Mouse (Mus musculus) intestine, embryonic 15.5 days (tissue): Measurements from ENCODE around the gene Map4k2. TPM values are rescaled to one million over a fixed set of nuclear protein-coding genes. Genes with fewer than 3 reads are reported as not detected.

ENCODE experiments used
- ATAC-seq: fragments of 200-750 bp; cut with Nextera tagmentation; 2 replicates; pipeline ENCODE4 v1.8.0; 2017; ENCODE audit warnings: moderate TSS enrichment, moderate library complexity
- H3K27ac ChIP-seq: fragments of 300-500 bp; sonication (generic); 2 replicates; pipeline ENCODE4 v1.5.1; 2015; ENCODE audit warnings: mild to moderate bottlenecking, inconsistent platforms
- H3K27me3 ChIP-seq: fragments of 300-500 bp; sonication (generic); replicated peaks from 2 replicates; pipeline ENCODE4 v1.6.1; 2015; ENCODE audit warnings: inconsistent platforms
- H3K36me3 ChIP-seq: fragments of 300-500 bp; sonication (generic); 2 replicates; pipeline ENCODE4 v1.6.1; 2015; ENCODE audit warnings: inconsistent platforms
- H3K4me1 ChIP-seq: fragments of 300-500 bp; sonication (generic); replicated peaks from 2 replicates; pipeline ENCODE4 v1.6.1; 2015; ENCODE audit warnings: inconsistent platforms
- H3K4me2 ChIP-seq: fragments of 300-500 bp; sonication (generic); replicated peaks from 2 replicates; pipeline ENCODE4 v1.6.1; 2015; ENCODE audit warnings: mild to moderate bottlenecking, inconsistent platforms
- H3K4me3 ChIP-seq: fragments of 300-500 bp; sonication (generic); replicated peaks from 2 replicates; pipeline ENCODE4 v1.5.1; 2015; ENCODE audit warnings: inconsistent platforms
- H3K9ac ChIP-seq: fragments of 300-500 bp; sonication (generic); 2 replicates; pipeline ENCODE4 v1.6.1; 2015; ENCODE audit warnings: inconsistent platforms
- H3K9me3 ChIP-seq: fragments of 300-500 bp; sonication (generic); 2 replicates; pipeline ENCODE4 v1.6.1; 2016; ENCODE audit warnings: inconsistent platforms
- WGBS: fragments of 180-500 bp; shearing (Covaris S2); methylation state at CpG from one replicate; pipeline ENCODE4 v1.1.7; 2015; 5-methylcytosine and 5-hydroxymethylcytosine counted together
- polyA plus RNA-seq: library from polyadenylated mRNA; unstranded; fragments of >200 nt; fragmentation: Nextera tagmentation; extraction: Ambion mirVana; gene quantifications from 2 replicates; pipeline ENCODE4 v1.2.1, GENCODE M21; 2015

Gene Map4k2
- polyA plus RNA-seq, 1 experiment from 2014 or later: 8.8 TPM

DNA sequence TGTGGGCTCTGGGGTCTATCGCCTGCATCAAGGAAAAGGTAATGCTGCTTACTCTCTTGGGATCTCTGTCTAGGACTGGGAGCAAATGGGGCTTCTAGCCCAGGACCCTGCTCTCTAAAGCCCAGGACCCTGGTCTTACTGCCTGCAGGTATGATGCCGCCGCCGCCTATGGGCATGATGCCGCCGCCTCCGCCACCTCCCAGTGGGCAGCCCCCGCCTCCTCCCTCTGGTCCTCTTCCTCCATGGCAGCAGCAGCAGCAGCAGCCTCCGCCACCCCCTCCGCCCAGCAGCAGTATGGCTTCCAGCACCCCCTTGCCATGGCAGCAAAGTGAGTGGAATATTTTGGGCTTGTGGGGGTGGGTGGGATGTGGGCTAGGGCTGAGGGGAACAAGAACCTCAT is 33.6 kb downstream of the Map4k2 start:
- H3K9me3 ChIP-seq: no peaks in the 10 kb centered on the region
- no peak for ATAC-seq
- H3K27me3 ChIP-seq: no peaks in the 10 kb centered on the region
- H3K27ac ChIP-seq: no peak overlapping the region
- 0 out of 2 replicates have a peak, but pooled peaks cover 3% of the 10 kb centered on the region for H3K4me1 ChIP-seq
- no peak overlapping the region for H3K4me2 ChIP-seq
- H3K4me3 ChIP-seq: no peak overlapping the region
- H3K36me3 ChIP-seq: peaks cover 82% of the 10 kb centered on the region
- WGBS: 92% methylated on average over 10 of the region's 10 CpGs
- no peak overlapping the region for H3K9ac ChIP-seq

DNA sequence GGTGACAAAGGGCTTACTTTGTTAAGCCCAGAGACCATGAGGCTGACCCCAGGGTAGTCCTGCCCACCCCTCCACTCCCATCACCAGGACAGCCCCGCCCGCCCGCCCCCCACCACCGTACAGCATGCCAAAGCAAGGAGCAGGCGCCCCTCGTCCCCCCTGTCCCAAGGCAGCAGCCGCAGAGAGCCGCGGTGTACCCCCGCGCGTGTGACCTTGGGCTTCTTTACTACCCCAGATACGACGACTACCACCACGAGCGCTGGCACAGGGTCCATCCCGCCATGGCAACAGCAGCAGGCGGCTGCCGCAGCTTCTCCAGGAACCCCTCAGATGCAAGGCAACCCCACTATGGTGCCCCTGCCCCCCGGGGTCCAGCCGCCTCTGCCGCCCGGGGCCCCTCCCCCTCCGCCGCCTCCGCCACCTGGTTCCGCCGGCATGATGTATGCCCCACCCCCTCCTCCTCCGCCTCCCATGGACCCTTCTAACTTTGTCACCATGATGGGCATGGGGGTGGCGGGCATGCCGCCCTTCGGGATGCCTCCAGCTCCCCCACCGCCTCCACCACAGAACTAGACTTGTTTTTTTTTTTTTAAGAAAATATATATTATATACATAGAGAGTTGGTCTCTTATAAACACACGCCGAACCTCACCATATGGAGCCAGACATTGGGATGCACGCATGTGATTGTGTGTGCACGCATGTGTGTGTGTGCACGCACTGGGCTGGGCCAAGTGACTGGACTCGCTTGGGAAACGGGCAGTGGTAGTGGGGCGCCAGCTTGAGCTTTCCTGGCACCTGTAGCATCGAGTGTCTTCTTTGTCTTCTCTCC is 34.7 kb downstream of the Map4k2 start:
- no peak overlapping the region for H3K27ac ChIP-seq
- 0 out of 2 replicates have a peak, but pooled peaks cover 3% of the 10 kb centered on the region for H3K4me1 ChIP-seq
- ATAC-seq: no peak
- H3K36me3 ChIP-seq: peaks cover 77% of the 10 kb centered on the region
- H3K4me2 ChIP-seq: no peak overlapping the region
- 90% methylated on average over 42 of the region's 42 CpGs for WGBS
- H3K27me3 ChIP-seq: no peaks in the 10 kb centered on the region
- no peaks in the 10 kb centered on the region for H3K9me3 ChIP-seq
- no peak overlapping the region for H3K4me3 ChIP-seq
- no peak overlapping the region for H3K9ac ChIP-seq

DNA sequence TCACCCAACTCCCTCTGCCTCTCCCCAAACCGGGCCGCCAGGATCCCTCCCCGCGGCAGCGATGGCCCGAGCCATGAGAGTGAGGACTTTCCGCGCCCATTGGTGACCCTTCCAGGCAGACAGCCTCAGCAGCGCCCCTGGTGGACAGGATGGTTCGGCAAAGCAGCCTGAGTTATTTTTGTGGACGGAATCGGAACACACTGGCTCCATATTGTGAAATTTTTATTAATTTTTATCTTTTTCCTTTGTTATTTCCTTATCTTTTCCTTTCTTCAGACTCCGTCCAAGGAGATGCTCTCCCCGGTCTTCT is 35.3 kb downstream of the Map4k2 start:
- 74% methylated on average over 14 of the region's 14 CpGs for WGBS
- H3K27ac ChIP-seq: no peak overlapping the region
- 0 out of 2 replicates have a peak, but pooled peaks cover 3% of the 10 kb centered on the region for H3K4me1 ChIP-seq
- no peaks in the 10 kb centered on the region for H3K27me3 ChIP-seq
- no peaks in the 10 kb centered on the region for H3K9me3 ChIP-seq
- H3K4me2 ChIP-seq: no peak overlapping the region
- no peak overlapping the region for H3K9ac ChIP-seq
- ATAC-seq: no peak
- no peak overlapping the region for H3K4me3 ChIP-seq
- H3K36me3 ChIP-seq: peaks cover 71% of the 10 kb centered on the region

DNA sequence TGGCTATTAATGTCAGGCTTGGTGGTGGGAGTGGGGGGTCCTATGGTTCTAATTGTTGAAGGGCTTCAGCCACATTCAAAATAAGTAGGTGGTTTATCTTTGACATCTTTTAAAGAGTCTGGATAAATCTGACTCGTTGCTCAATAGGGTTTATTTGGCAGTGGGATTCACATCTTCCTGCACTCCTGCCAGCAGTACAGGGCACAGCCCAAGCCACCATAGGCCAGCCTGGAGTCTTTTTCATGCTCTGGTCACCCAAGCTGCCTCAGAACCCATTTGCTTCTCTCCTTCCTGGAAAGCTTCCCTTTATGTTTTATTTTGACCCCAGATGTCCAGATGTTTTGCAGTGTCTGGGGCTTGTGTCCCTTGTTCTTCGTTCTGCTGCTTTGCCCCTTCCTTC is 35.7 kb downstream of the Map4k2 start:
- Histone ChIP-seq H3K4me2 (no peak overlapping the region), H3K4me1 (0 out of 2 replicates have a peak, but pooled peaks cover 3% of the 10 kb centered on the region), H3K36me3 (peaks cover 67% of the 10 kb centered on the region), H3K27ac (no peak overlapping the region), H3K9ac (no peak overlapping the region), H3K4me3 (no peak overlapping the region), H3K9me3 (no peaks in the 10 kb centered on the region), H3K27me3 (no peaks in the 10 kb centered on the region)
- WGBS: 73% methylated on average over 2 of the region's 2 CpGs
- ATAC-seq: no peak

DNA sequence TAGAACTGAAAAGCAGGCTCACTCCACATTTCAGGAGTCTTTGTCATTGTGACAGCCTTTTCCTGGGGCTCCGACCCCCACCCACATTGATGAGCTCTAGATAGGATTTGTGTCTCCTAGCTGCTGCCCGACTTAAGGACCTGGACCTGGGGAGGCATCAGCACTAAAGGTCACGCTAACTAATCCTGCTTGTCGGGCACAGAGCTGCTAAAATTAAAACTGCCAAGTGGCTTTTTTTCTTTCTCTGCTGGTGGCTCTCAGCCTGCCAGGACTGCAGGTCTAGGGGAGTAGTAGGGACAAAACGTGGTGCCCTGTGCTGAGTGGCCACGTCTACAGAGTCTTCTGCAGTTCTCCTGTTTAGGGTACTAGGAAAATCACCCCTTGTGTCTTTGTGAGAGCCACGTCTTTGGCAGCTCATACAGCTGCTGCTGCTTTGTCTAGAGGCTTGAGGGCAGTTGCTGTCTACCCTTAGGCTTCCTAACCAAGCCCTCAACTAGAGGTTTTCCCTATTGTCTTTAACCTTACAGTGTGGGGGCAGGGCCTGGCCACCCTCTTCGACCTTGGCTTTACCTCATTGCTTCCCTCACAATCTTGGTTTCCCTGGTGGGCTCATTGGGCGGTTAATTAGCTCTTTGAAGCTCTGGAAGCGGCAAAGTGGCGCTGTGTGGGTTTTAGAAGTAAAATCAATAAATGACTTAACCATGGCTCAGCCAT is 36.5 kb downstream of the Map4k2 start:
- Histone ChIP-seq H3K4me3 (no peak overlapping the region), H3K4me1 (0 out of 2 replicates have a peak, but pooled peaks cover 3% of the 10 kb centered on the region), H3K36me3 (peaks cover 58% of the 10 kb centered on the region), H3K9ac (no peak overlapping the region), H3K9me3 (no peaks in the 10 kb centered on the region), H3K4me2 (no peak overlapping the region), H3K27me3 (no peaks in the 10 kb centered on the region), H3K27ac (no peak overlapping the region)
- no peak for ATAC-seq
- 83% methylated on average over 11 of the region's 11 CpGs for WGBS

DNA sequence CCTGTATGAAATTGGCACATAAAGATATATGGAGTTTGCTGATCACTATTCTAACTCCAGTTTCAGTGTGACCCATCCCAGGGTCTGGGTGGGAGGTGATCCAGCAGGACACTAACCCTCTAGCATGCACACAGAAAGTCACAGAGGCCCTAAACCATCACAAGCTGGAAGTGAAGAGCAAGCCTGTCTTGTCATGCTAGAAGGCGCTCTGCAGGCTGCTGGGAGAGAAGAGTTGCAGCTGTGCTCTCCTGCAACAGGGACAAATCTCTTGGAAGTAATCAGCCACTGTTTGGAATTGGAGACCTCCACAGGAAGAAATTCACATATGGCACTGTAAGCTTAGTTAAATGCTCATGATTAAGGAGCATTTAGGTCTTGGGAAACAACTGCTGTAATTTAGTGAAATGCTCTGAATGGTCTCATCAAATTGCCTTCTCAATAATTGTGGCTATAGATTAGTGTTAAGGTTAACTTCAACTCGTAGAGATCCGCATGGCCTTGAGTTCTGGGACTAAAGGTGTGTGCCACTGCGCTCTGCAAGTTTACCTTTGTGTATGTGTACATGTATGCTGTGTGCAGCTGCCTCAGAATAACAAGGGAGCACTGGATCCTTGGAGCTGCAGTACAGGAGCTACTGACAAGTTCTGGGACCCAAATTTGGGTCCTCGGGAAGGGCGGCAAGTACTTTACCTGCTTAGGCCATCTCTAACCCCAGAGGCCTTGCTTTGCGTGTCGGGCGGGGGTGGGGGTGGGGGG is 39.7 kb downstream of the Map4k2 start:
- Histone ChIP-seq H3K4me2 (no peak overlapping the region), H3K27me3 (no peaks in the 10 kb centered on the region), H3K9ac (no peak overlapping the region), H3K4me1 (peaks cover 12% of the 10 kb centered on the region), H3K27ac (no peak overlapping the region), H3K9me3 (no peaks in the 10 kb centered on the region), H3K4me3 (no peak overlapping the region), H3K36me3 (peaks cover 29% of the 10 kb centered on the region)
- 83% methylated on average over 9 of the region's 9 CpGs for WGBS
- ATAC-seq: no peak

DNA sequence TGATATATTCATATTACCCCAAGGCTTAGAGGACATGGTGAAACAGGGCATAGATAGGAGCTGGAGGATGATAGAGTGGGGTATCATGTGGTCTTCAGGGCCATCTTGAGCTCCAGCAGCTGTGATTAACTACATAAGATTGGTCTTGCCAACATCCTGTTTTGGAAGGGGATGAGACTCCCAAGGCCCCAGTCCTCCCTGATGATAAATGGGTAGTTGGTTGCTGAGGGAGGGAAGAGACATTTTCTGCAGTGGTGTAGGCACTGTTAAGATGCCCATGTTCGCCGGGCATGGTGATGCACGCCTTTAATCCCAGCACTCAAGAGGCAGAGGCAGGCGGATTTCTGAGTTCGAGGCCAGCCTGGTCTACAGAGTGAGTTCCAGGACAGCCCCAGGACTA is 40.3 kb downstream of the Map4k2 start:
- no peak overlapping the region for H3K9ac ChIP-seq
- H3K4me3 ChIP-seq: no peak overlapping the region
- peaks cover 12% of the 10 kb centered on the region for H3K4me1 ChIP-seq
- H3K9me3 ChIP-seq: no peaks in the 10 kb centered on the region
- H3K4me2 ChIP-seq: no peak overlapping the region
- H3K27me3 ChIP-seq: no peaks in the 10 kb centered on the region
- no peak for ATAC-seq
- H3K27ac ChIP-seq: no peak overlapping the region
- H3K36me3 ChIP-seq: peaks cover 23% of the 10 kb centered on the region
- whole genome bisulfite sequencing: 93% methylated on average over 5 of the region's 5 CpGs

DNA sequence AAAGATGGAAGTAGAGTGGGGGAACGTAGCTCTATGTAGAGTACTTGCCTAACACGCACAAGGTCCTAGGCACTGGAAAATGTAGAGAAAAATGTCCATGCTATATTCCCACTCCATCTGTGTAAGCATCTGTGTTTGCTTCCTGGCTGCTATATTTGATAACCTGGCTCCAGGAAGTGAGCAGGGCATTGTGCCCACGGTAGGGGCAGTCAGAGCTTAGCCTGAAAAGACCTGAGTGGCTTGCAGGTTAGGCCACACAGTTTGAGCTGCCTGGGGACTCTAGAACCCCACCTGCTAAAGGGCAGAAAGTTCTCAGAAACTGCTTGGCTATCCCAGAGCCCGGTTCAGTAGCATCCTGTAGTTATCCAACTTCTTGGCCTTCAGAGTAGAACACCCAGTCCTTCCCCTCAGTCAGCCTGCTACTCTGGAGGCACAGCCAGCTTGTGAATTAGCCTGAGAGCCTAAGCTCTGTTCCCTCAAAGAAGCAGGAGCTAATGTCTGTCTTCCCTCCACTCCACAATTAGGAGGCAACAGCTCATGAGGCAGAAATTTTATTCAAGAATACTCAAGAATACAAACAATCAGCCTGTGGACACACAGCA is 41.5 kb downstream of the Map4k2 start:
- Histone ChIP-seq H3K9ac (no peak overlapping the region), H3K9me3 (no peaks in the 10 kb centered on the region), H3K4me2 (no peak overlapping the region), H3K27me3 (no peaks in the 10 kb centered on the region), H3K4me3 (no peak overlapping the region), H3K27ac (no peak overlapping the region), H3K4me1 (peaks cover 12% of the 10 kb centered on the region), H3K36me3 (peaks cover 12% of the 10 kb centered on the region)
- no peak for ATAC-seq
- WGBS: 72% methylated on average over 4 of the region's 4 CpGs

DNA sequence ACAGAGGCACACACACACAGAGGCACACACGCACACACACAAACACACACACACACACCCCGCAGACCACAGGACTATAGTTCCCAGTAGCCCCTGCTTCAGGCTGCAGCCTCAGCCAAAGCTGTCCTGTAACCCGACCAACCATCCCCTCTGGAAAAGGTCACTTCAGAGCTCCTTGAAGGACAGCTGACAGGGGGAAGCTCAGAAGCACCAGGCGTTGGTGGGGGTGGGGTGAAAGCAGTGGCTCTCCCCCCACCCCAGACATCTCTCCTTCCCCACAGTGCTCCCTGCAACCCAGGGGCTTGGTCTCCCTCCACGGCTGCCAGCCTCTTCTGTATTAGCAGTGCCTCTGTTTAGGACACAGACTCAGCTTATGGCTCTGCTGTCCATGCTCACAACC is 42.5 kb downstream of the Map4k2 start:
- 46% methylated on average over 5 of the region's 5 CpGs for WGBS
- ATAC-seq: no peak
- H3K27ac ChIP-seq: 0 out of 2 replicates have a peak overlapping the region, but pooled peaks have one; percentile 3
- no peak overlapping the region for H3K9ac ChIP-seq
- no peak overlapping the region for H3K4me3 ChIP-seq
- H3K4me2 ChIP-seq: no peak overlapping the region
- H3K27me3 ChIP-seq: no peaks in the 10 kb centered on the region
- no peaks in the 10 kb centered on the region for H3K9me3 ChIP-seq
- peaks cover 1% of the 10 kb centered on the region; the same call in 1 of the 2 replicates for H3K36me3 ChIP-seq
- H3K4me1 ChIP-seq: peaks cover 12% of the 10 kb centered on the region

DNA sequence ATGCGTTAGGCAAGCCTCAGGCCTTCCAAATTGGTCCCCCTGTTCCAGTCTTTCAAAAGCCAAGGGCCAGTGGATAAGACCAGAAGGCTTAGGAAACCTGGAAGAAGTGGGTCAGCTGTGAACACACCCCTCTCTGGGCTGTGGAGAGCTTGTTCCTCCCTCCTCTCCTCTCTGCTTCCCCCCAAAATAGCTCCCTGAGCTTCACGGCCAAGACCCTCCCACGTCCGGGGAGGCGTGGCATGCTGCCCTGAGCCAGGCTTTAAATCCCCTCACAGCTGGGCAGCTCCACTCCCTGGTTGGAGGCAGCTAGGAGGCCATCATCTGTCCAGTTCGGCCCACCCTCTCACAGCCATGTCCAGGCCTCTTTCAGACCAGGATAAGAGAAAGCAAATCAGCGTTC is 43.2 kb downstream of the Map4k2 start, which contains the start of gene Pygm:
TSS of gene Pygm (plus strand) at position 272 of the 400 bp plus-strand sequence.
- ATAC-seq: peak; percentile 40; the same call in 1 of the 2 replicates
- Histone ChIP-seq H3K4me3 (no peak within 1 kb of the TSS), H3K9me3 (no peaks in the 10 kb centered on the region), H3K27me3 (no peaks in the 10 kb centered on the region), H3K27ac (0 out of 2 replicates have a peak within 1 kb of the TSS, but pooled peaks have one; percentile 22), H3K9ac (no peak within 1 kb of the TSS), H3K4me2 (peak within 1 kb of the TSS; percentile 17; the same call in 1 of the 2 replicates), H3K36me3 (no peaks in the 10 kb centered on the region), H3K4me1 (peaks cover 12% of the 10 kb centered on the region)
- WGBS: 23% methylated on average over 7 of the region's 7 CpGs

DNA sequence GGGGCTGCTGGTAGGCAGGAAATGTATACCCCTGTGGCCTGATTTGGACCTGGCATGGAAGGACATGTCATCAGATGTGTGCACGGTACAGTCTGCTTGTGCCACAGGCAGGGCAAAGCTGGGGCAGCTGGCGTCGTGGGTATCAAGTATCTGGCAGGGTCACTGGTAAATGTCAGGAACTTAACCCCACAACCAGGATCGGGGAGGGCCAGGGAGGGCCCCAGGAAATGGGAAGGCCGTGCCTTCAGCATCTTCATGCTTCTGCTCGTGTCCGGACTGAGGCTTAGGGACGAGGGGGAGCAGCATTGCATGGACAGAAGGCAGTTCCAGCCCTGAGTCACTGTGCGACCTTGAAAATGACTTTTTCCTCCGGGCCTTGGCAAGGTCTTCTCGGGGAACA is 44.0 kb downstream of the Map4k2 start:
- Histone ChIP-seq H3K4me3 (no peak overlapping the region), H3K36me3 (no peaks in the 10 kb centered on the region), H3K27me3 (no peaks in the 10 kb centered on the region), H3K4me2 (peak overlapping the region; percentile 17; the same call in 1 of the 2 replicates), H3K9ac (no peak overlapping the region), H3K4me1 (peaks cover 12% of the 10 kb centered on the region), H3K9me3 (no peaks in the 10 kb centered on the region), H3K27ac (no peak overlapping the region)
- ATAC-seq: no peak
- 70% methylated on average over 11 of the region's 11 CpGs for WGBS

DNA sequence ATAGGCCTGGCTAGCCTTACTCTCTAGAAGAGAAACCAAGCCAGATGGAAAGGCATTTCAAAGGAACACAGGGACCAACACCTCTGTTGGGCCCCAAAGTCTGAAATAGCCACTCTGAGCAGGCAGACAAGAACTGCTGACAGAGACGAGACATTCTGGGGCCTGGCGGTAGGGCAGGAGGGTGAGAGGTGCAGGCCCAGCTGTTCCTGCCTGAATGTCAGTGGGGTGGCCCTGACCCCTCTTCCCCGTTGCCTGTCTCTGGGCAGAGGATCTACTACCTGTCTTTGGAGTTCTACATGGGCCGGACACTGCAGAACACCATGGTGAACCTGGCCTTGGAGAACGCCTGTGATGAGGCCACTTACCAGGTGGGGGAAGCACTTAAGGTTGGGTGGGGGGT is 44.5 kb downstream of the Map4k2 start:
- no peak for ATAC-seq
- WGBS: 77% methylated on average over 5 of the region's 5 CpGs
- H3K4me2 ChIP-seq: no peak overlapping the region
- peaks cover 12% of the 10 kb centered on the region for H3K4me1 ChIP-seq
- no peaks in the 10 kb centered on the region for H3K36me3 ChIP-seq
- H3K27me3 ChIP-seq: no peaks in the 10 kb centered on the region
- no peak overlapping the region for H3K9ac ChIP-seq
- no peaks in the 10 kb centered on the region for H3K9me3 ChIP-seq
- no peak overlapping the region for H3K27ac ChIP-seq
- H3K4me3 ChIP-seq: no peak overlapping the region
